Mouse (Mus musculus): Measurements from ENCODE around the gene Emc3. TPM values are rescaled to one million over a fixed set of nuclear protein-coding genes. Genes with fewer than 3 reads are reported as not detected.
A peak's percentile ranks its signal among the peaks of the same experiment; 100 is the strongest.

Emc3 gene
- polyA plus RNA-seq, 1 experiment from 2014 or later: 78.4 TPM

DNA sequence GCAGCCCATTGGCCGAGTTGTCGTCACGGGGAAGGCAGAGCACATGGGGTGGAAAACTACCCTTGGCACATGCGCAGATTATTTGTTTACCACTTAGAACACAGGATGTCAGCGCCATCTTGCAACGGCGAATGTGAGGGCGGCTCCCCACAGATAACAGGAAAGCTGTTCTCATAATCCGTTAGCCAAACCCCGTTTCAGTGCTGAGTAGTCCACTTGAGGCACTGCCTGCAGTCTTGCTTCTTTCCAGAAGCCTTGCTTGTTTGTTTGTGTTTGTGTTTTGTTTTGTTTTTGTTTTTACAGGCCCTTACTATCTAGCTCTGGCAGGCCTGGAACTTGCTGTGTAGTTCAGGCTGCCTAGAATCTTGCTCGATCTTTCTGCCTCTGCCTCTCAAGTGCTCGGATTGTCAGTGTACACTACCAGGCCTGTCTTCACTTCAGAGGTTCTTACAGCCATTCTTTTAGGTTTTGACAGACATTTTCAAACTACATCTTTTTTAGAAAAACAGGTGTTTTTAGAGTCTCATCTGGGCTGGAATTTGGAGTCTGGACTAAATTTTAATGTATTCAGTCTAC lies 12.5 kb upstream of the Emc3 start:
- H3K9me3 ChIP-seq (ENCODE audit: control insufficient read depth, low read length): no peaks in the 10 kb centered on the region

DNA sequence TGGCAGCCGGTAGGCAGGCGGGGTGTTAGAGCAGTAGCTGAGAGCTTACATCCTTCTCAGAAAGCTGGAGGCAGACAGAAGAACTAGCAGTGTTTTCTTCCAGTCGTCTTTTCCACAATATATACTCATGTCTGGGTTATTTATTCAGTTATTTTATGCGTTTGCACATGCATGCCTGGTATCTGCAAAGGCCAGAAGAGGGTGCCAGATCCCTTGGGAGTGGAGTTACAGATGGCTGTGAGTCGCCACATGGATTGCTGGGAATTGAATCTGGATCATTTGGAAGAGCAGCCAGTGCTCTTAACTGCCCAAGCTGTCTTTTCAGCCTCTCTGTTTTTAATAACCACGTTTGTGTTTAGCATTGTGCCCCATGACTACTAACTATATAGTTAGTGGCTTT lies 10.2 kb upstream of the Emc3 start:
- no peak for ATAC-seq (ENCODE audit: low FRiP score, low TSS enrichment)
- 85% methylated on average over 6 of the region's 6 CpGs for WGBS

More for the DNA sequence above, 12.5 kb upstream of the Emc3 start:
- no peaks in the 10 kb centered on the region for H3K27me3 ChIP-seq (ENCODE audit: control insufficient read depth, insufficient read depth, low read length)
- no peak overlapping the region for H3K27ac ChIP-seq (replicated peaks)
- H3K36me3 ChIP-seq (ENCODE audit: control insufficient read depth, insufficient read depth, low read length): no peaks in the 10 kb centered on the region
- no peaks in the 10 kb centered on the region for H3K4me1 ChIP-seq (replicated peaks; ENCODE audit: control insufficient read depth, insufficient read depth)
- ATAC-seq (ENCODE audit: low FRiP score, low TSS enrichment): no peak
- no peak for TF ChIP-seq EP300 (optimal IDR thresholded peaks at IDR 0.05)
- no peak for TF ChIP-seq CTCF (IDR thresholded peaks at IDR 0.05; ENCODE audit: low read depth)
- no peak overlapping the region for H3K4me2 ChIP-seq (replicated peaks; ENCODE audit: low read depth)
- H3K4me3 ChIP-seq (ENCODE audit: low read depth, low read length): no peak overlapping the region
- H3K9ac ChIP-seq (ENCODE audit: low read length): no peak overlapping the region
- 90% methylated on average over 8 of the region's 12 CpGs for WGBS
- DNase-seq (ENCODE audit: low spot score): no peak

DNA sequence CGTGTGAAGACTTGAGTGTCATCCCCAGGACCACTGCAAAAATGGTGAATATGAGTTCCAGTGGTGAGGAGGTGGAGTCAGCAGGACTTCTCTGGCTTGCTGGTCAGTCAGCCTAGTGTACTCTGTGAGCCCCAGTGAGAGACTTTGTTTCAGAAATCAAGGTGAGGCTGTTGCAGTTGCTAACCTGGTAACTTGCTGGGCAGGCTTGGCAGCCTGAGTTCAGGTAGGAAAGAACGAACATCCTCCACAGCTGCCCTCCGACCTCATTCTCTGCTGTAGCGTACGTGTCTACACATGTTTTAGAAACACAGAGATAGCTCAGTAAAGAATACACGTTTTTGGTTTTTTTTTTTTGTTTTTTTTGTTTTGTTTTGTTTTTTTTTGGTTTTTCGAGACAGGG lies 3.4 kb upstream of the Emc3 start:
- Histone ChIP-seq H3K36me3 (ENCODE audit: control insufficient read depth, insufficient read depth, low read length) (no peaks in the 10 kb centered on the region), H3K27me3 (ENCODE audit: control insufficient read depth, insufficient read depth, low read length) (no peaks in the 10 kb centered on the region), H3K4me1 (replicated peaks; ENCODE audit: control insufficient read depth, insufficient read depth) (no peaks in the 10 kb centered on the region), H3K4me3 (ENCODE audit: low read depth, low read length) (no peak overlapping the region), H3K9me3 (ENCODE audit: control insufficient read depth, low read length) (no peaks in the 10 kb centered on the region), H3K4me2 (replicated peaks; ENCODE audit: low read depth) (no peak overlapping the region), H3K9ac (ENCODE audit: low read length) (no peak overlapping the region), H3K27ac (replicated peaks) (no peak overlapping the region)
- no peak for ATAC-seq (ENCODE audit: low FRiP score, low TSS enrichment)
- TF ChIP-seq CTCF (IDR thresholded peaks at IDR 0.05; ENCODE audit: low read depth) (no peak), EP300 (optimal IDR thresholded peaks at IDR 0.05) (no peak)
- no peak for DNase-seq (ENCODE audit: low spot score)
- WGBS: 65% methylated on average over 7 of the region's 7 CpGs

More for the DNA sequence above, 10.2 kb upstream of the Emc3 start:
- no peaks in the 10 kb centered on the region for H3K9me3 ChIP-seq (ENCODE audit: control insufficient read depth, low read length)
- no peaks in the 10 kb centered on the region for H3K36me3 ChIP-seq (ENCODE audit: control insufficient read depth, insufficient read depth, low read length)
- no peaks in the 10 kb centered on the region for H3K4me1 ChIP-seq (replicated peaks; ENCODE audit: control insufficient read depth, insufficient read depth)
- H3K27ac ChIP-seq (replicated peaks): no peak overlapping the region
- TF ChIP-seq EP300 (optimal IDR thresholded peaks at IDR 0.05) (no peak), CTCF (IDR thresholded peaks at IDR 0.05; ENCODE audit: low read depth) (peak; percentile 40)
- H3K4me3 ChIP-seq (ENCODE audit: low read depth, low read length): no peak overlapping the region
- no peaks in the 10 kb centered on the region for H3K27me3 ChIP-seq (ENCODE audit: control insufficient read depth, insufficient read depth, low read length)
- H3K9ac ChIP-seq (ENCODE audit: low read length): no peak overlapping the region
- no peak for DNase-seq (ENCODE audit: low spot score)
- no peak overlapping the region for H3K4me2 ChIP-seq (replicated peaks; ENCODE audit: low read depth)

DNA sequence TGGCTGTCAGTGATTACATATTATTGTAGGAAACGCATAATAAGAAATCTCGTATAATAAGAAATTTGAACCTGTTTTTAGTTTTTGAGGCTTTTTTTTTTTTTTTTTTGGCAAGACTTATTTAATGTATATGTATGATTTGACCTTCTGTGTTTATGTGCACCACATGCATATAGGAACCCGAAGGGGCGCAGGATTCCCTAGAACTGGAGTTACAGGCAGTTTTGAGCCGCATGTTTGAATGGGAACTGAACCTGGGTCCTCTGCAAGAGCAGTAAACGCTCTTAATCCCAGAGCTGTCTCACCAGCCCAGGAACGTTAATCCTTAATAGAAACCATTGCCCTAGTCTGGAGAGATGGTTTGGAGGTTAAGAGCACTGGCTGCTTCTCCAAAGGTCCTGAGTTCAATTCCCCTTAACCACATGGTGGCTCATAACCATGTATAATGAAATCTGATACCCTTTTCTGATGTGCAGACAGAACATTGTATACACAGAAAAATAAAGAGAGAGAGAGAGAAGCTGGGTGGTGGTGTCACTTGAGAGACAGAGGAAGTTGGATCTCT lies 470 bp upstream of the Emc3 start:
- Histone ChIP-seq H3K4me2 (replicated peaks; ENCODE audit: low read depth) (peak overlapping the region; percentile 63), H3K27ac (replicated peaks) (no peak overlapping the region), H3K36me3 (ENCODE audit: control insufficient read depth, insufficient read depth, low read length) (no peaks in the 10 kb centered on the region), H3K4me3 (ENCODE audit: low read depth, low read length) (peak overlapping the region; percentile 94), H3K9me3 (ENCODE audit: control insufficient read depth, low read length) (no peaks in the 10 kb centered on the region), H3K4me1 (replicated peaks; ENCODE audit: control insufficient read depth, insufficient read depth) (no peaks in the 10 kb centered on the region), H3K9ac (ENCODE audit: low read length) (peak overlapping the region; percentile 89), H3K27me3 (ENCODE audit: control insufficient read depth, insufficient read depth, low read length) (no peaks in the 10 kb centered on the region)
- DNase-seq (ENCODE audit: low spot score) (no peak), ATAC-seq (ENCODE audit: low FRiP score, low TSS enrichment) (no peak)
- TF ChIP-seq EP300 (optimal IDR thresholded peaks at IDR 0.05) (no peak), CTCF (IDR thresholded peaks at IDR 0.05; ENCODE audit: low read depth) (no peak)
- 5% methylated on average over 7 of the region's 7 CpGs for WGBS

DNA sequence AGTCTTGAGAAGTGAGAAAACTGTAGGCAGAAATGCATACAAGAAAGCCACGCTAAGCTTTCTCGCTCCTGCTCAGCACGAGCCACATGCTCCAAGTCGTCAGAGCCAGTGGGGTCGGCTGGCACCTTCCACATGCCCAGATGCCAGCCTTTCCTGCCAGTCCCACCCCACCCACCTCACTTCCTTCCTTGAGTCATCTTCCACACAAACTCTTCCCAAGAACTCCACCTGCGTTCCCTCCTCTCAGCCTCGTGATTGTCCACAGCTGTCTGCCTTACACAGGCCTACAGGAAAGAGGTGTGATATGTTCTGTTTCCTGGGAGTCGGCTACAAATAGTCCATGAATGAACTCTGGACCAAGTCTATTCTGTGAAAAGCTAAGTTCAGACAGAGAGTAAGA lies 8.0 kb downstream of the Emc3 start:
- 0 out of 2 replicates have a peak, but pooled peaks have one; percentile 32 for ATAC-seq (ENCODE audit: low FRiP score, low TSS enrichment)
- H3K4me2 ChIP-seq (replicated peaks; ENCODE audit: low read depth): no peak overlapping the region
- H3K4me1 ChIP-seq (replicated peaks; ENCODE audit: control insufficient read depth, insufficient read depth): no peaks in the 10 kb centered on the region
- H3K9me3 ChIP-seq (ENCODE audit: control insufficient read depth, low read length): no peaks in the 10 kb centered on the region
- DNase-seq (ENCODE audit: low spot score): no peak
- WGBS: 69% methylated on average over 8 of the region's 8 CpGs
- TF ChIP-seq EP300 (optimal IDR thresholded peaks at IDR 0.05): no peak
- TF ChIP-seq CTCF (IDR thresholded peaks at IDR 0.05; ENCODE audit: low read depth): no peak
- peak overlapping the region; percentile 49; the same call in 1 of the 2 replicates for H3K27ac ChIP-seq (replicated peaks)
- no peak overlapping the region for H3K9ac ChIP-seq (ENCODE audit: low read length)
- no peak overlapping the region for H3K4me3 ChIP-seq (ENCODE audit: low read depth, low read length)
- H3K36me3 ChIP-seq (ENCODE audit: control insufficient read depth, insufficient read depth, low read length): peaks cover 12% of the 10 kb centered on the region; the same call in 1 of the 2 replicates
- no peaks in the 10 kb centered on the region for H3K27me3 ChIP-seq (ENCODE audit: control insufficient read depth, insufficient read depth, low read length)

DNA sequence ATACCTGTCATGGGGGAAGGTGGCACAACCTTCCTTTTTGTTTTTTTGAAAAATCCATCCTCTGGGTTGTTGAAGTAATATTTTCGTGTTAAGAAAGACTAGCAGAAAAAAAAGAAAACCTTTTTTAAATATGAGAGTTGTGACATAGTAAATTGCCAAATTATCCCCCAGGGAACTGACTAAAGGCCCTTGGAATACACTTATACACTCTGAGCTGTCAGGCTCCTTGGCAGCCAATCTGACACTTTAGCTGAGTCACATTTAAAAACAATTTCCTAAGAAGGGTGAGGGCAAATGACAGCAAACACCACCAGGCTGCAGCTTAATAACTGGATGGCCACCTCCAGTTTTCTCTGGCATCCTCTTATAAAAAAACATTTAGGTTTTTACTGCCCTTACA lies 9.1 kb downstream of the Emc3 start:
- Histone ChIP-seq H3K9ac (ENCODE audit: low read length) (no peak overlapping the region), H3K36me3 (ENCODE audit: control insufficient read depth, insufficient read depth, low read length) (peaks cover 18% of the 10 kb centered on the region; the same call in 1 of the 2 replicates), H3K4me1 (replicated peaks; ENCODE audit: control insufficient read depth, insufficient read depth) (no peaks in the 10 kb centered on the region), H3K9me3 (ENCODE audit: control insufficient read depth, low read length) (no peaks in the 10 kb centered on the region), H3K4me3 (ENCODE audit: low read depth, low read length) (no peak overlapping the region), H3K27ac (replicated peaks) (no peak overlapping the region), H3K27me3 (ENCODE audit: control insufficient read depth, insufficient read depth, low read length) (no peaks in the 10 kb centered on the region), H3K4me2 (replicated peaks; ENCODE audit: low read depth) (no peak overlapping the region)
- no peak for TF ChIP-seq EP300 (optimal IDR thresholded peaks at IDR 0.05)
- no peak for TF ChIP-seq CTCF (IDR thresholded peaks at IDR 0.05; ENCODE audit: low read depth)
- 60% methylated on average over 1 of the region's 1 CpGs for WGBS
- no peak for ATAC-seq (ENCODE audit: low FRiP score, low TSS enrichment)
- DNase-seq (ENCODE audit: low spot score): no peak

All from stomach, postnatal 0 days (tissue).